Mouse (Mus musculus) kidney, adult 18-20 months (tissue): ENCODE results near the gene Mta1.

Source experiments
- DNase-seq: peaks from one replicate; pipeline ENCODE4 v3.0.0; 2021

The Mta1 gene

DNA sequence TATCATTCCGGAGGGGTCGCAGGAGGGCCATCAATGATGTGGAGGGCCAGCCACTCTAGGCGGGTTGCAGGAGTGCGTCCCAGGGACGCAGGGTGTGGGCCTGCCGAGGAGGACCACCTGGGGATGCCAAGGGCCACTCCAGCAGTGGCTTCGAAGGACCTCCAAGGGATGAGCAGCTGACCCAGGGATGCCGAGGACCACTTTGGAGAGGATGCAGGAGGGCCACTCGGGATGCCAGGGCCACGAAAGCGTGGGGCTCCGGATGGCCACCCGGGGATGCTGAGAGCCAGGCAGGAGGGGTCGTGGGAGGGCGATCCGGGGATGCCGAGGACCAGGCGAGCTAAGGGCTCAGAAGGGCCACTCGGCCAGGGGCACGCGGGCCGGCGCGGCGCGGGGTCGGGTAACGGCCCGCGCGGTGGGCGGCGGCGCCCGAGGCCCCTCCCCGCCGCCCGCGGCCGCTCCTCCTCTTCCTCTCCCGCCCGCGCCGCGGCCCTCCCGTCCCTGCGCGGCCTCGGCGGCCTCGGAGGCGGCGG is at the start of gene Mta1:
TSS of gene Mta1 (plus strand) at position 530 of the 533 bp plus-strand sequence.
- peak; percentile 46 for DNase-seq

DNA sequence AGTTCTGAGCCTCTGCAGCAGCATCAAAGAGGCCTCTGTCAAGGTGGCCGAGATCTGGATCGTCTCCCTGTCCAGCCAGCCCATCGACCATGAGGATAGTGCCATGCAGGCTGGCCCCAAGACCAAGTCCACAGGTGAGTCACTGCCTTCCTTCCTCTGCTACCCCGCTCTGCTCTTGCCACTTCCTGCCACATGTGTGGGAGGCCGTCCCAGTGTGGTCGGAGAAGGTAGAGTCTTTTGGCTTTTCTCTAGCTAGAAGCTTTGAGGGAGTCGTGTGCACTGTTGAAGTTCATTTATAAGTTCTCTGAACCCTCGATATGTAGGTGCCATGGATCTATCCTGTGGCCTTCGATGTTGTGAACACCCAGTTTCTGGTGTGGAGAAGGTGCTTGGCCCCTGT is 48.2 kb upstream of the Mta1 start:
- no peak for DNase-seq

DNA sequence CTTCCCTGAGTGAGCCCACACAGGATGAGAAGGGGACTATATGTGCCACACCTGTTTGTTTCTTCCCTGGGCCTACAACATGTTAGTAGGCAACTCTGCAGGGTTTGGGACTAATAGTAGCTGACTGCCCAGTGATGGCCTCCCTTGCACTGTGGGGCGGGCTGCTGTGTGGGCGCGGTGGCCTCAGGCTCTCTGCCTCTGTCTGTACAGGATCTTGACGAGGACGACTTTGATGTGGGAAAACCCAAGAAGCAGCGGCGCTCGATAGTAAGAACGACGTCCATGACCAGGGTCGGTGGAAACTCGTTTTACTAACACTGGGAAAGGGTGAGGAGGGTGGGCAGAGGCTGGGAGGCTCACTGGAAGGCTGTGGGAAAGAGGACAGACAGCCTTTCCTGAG is 47.4 kb upstream of the Mta1 start:
- no peak for DNase-seq

DNA sequence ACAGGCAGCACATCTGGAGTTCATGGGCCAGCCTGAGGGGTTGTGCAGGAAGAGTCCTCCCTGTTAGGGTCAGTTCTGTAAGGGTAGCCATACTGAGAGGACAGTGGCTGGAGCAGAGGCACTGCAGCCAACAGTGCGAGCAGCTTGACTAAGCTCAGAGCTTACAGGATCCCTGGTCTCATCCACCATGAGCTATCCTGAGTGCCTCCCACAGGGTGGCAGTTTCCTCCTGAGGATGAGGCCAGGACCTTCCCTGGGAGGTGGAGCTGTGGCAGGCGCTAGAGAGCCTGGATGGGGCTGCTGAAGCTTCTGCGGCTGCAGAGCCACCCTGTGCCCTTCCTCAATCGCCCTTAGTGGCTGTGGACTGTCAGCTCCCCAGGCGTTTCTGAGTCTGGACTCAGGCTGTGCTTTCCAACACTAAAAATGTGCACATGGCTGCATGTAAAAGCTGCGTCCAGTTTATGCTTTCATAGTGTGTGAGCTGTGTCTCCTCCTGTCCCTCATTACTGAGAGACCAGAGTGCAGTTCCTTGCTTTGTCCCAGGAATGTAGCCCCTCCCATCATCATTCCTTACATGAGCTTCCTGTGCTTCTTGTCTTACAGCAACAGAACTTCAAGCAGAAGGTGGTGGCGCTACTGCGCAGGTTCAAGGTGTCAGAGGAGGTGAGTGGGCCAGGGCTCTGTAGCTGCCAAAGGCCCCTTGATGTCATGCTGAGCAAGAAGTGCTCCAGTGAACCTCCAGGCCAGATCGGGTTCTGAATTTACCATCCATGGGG is 46.3 kb upstream of the Mta1 start:
- DNase-seq: peak; percentile 21

DNA sequence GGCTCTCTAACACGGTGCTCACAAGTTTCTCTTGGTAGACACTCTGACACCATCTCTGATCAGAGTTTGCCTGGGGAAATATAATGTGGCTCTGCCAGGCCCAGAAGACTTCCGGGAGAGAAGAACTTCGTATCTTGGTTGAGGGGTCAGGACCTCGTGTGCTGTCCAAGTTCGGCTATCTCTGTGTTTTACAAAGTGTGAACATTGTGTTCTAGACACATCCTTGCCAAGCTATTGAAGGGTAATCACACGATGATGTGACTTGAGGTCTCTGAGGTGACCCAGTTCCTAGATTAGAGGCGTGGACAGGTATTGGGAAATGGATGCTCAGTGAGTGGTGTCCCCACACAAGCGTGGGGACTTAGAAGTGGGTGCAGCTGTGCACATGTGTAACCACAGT is 42.0 kb upstream of the Mta1 start:
- DNase-seq: no peak

DNA sequence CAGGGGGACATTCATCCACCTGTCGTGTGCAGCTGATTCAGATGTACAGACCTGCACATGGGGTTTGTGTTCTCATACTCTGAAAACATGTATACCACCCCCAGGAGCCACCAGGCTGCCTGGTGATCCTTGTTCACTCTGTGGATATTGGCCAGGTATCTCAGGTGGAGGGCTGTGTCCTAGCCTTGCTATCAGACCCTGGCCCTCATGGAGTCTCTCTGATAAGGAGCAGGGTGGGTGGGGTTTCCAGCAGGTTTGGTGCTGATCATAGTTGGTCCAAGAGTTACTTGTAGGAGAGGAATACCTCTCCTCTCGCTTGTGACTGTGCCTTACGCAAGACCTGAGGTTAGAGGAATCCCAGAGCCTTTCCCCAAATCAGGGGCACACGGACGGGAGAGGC is 37.9 kb upstream of the Mta1 start:
- DNase-seq: no peak

DNA sequence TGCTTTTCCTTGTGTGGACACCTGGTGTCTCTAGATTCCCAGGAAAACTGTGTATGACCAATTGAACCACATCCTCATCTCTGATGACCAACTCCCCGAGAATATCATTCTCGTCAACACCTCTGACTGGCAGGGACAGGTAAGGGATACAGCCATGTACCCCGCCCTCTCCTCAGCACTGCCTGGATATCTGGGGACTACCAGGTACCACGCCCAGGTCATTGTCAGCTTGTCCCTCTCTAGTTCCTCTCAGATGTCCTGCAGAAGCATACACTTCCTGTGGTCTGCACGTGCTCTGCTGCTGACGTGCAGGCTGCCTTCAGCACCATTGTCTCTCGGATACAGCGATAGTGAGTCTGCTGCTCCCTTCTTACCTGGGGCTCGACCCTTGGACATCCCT is 36.5 kb upstream of the Mta1 start:
- DNase-seq: no peak

DNA sequence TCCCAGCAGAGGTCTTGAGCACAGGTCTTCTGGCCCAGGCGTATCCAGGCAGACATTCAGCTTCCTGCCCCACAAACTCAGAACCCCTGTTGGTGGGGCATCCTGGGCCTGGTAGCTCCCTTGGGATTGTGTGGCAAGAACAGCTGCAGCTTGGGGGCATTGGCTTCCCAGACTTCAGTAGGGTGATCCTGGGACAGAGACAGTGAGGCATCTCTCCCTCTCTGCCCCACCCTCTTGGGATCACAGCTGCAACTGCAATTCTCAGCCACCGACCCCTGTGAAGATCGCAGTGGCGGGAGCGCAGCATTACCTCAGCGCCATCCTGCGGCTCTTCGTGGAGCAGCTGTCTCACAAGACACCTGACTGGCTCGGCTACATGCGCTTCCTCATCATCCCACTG is 35.9 kb upstream of the Mta1 start:
- no peak for DNase-seq

DNA sequence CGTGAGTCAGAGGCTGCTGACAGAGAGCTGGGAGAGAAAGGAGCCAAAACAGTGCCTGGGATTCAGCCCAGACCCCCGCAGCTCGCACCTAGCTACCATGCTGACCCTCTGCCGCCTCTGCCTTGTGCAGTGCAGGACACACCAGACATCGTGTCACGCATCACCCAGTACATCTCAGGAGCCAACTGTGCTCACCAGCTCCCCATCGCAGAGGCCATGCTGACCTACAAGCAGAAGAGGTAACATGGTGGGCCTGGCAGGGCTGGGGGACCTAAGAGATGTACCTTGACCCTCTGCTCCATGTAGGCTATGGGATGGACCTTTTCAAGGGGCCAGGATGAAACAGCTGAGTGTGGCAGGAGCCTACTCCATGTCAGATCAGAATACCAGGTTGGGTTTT is 34.4 kb upstream of the Mta1 start:
- no peak for DNase-seq

DNA sequence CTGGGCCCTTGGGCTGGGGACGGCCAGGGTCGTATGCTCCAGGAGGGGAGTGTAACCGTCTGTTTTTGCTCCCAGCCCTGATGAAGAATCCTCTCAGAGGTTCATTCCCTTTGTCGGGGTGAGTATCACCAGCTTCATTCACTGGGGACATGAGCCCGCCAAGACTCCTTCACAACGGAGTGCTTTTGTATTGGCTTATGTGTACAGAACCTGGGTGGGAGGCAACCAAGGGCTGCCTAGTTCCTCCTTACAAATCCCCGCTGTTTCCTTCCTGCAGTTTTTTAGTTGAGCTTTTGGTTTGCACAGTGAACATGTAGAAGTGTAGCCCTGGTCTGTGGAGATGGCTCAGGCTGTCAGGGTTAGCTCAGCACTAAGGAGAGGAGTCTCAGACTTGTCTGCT is 30.1 kb upstream of the Mta1 start:
- no peak for DNase-seq

DNA sequence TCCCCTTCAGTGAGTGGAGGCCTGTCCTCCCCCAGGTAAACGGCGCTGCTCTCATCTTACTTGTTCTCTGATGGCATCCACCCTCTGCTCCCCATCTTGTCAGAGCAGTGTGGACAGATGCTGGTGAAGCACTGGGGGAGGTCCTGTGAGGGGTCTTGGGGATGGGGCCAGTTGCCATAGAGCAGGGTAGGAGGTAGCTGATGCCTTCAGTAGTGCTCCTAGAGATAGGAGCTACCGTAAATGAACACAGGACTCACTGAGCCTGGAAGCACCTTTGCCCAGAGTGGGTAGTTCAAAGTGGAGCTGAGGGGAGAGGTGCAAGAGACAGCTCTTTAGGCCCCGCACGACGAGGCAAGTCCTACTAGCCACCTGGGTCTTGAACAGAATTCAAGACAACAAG is 28.7 kb upstream of the Mta1 start:
- DNase-seq: no peak

DNA sequence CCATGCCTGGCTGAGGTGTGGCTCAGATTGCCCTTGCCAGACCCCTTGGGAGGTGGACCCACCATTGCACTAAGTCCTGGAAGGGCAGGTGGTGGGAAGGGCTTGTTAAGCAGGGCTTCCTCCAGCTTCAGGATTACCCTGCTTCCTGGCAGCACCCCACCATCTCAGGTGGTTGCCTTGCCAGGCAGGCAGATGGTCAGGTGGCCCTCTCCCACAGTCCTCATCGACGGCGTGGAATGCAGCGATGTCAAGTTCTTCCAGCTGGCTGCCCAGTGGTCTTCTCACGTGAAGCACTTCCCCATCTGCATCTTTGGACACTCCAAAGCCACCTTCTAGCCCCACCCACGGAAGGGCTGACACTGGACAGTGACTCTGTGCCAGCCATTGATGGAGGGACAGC is 26.8 kb upstream of the Mta1 start:
- no peak for DNase-seq

DNA sequence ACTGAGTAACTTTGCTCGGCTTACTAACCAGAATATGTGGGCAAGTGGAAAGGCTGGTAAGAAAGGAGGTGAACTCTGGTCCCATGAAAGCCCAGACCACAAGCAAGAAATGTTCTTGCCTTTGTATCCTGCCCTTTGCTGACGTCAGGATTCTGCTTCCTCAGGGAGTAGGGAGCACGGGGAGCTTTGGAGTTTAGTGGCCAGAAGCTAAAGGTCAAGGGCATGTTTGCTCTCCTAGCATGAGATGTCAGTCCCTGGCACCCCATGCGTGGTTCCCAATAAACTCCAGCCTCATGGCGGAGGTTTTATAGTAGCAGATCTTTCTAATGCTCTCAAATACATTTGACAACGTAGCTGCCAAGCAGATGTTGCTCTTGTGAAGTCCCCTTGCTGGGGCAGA is 26.3 kb upstream of the Mta1 start:
- DNase-seq: no peak

DNA sequence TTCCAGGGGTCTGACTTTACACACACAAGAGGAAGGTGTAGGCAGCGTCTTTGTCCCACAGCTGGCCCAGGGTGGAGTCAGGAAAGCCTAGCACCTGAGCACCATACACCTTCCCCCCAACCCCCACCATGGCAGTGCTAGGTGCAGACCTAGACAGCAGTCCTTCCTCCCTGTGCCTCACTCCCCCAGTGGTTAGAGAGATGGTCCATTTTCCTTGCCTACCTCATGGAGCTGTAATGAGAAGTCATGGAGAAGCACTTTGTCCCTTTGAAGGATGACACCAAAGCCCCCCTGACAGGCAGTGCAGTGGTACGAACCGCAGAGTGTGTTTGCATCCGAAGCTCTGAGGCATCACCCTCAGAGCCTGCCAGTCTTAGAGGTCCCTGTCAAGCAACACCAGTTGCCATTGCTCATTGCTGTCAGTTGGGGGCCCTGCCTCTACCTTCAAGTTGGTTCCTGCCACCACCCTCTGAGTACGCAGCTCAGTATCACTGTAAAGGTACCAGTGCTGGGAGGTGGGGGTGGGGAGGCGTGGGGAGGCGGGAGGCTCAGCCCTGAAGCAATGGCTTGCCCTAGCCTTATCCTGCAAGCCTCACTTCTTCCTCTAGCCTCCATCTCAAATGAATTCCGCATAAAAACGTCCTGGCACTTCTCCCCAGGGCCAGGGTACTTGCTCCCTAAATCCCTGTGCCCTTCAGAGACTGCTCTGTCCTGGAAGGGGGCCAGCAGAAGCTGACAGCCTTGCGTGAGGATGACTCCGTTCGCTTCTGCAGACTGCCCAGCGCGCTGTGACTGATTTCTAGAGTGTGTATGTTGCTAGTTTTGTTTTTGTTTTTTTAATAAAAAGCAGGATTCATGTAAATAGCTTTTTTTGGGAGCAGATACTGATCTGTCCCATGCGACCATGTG is 24.4 kb upstream of the Mta1 start:
- no peak for DNase-seq

DNA sequence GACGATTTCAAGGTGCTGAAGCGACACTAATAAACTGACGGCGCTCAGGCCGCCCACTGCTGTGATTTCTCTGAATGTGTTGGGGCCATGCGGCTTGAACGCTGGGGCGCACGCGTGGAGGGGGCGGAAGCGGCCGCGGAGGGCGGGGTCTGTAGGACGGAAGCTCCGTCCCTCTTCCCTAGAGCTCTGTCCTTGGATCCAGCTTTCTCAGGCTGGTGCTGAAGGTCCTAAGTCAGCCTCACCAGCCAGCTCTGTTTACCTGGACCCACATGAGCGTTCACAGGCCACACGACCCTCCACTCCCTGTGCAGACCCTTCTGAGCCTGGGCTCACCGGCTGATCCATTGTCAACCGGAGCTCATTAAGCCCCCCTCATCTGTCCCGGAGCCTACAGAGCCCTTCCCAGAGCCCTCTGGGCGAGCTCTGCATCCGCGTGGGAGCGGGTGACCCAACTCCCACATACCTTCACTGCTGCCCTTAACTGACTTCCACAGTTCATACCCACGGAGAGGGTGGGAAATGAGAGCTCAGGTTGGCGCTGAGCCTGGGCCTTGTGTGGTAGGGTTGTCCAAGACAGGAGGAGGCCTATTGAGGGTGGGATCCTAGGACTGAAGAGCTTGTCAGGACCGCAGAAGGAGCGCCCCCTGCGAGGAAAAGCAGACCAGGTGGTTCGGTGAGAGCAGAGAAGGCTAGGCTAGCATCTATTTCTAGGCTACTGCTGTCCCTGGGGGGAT is 23.6 kb upstream of the Mta1 start, which contains the start of gene Tex22:
TSS of gene Tex22 (plus strand) at position 174 of the 734 bp plus-strand sequence.
- peak; percentile 89 for DNase-seq

DNA sequence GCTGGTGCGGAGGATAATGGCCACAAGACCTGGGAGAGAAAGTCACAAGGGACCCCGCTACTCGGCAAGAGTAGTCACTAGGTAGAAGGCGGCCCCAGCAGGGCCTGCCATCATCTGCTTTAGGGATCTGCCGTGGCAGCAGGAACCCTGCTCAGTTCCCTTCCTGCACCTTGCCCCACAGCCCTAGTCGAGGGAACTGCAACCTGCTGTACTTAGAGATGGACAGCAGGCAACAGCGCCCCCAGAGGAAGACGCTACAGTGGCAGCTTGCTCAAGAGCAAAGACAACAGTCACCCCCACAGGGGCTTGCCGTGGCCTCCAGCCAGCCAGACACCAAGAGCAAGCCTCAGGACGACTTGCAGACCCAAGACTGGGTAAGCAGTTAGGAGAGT is 23.0 kb upstream of the Mta1 start:
- DNase-seq: peak; percentile 88

DNA sequence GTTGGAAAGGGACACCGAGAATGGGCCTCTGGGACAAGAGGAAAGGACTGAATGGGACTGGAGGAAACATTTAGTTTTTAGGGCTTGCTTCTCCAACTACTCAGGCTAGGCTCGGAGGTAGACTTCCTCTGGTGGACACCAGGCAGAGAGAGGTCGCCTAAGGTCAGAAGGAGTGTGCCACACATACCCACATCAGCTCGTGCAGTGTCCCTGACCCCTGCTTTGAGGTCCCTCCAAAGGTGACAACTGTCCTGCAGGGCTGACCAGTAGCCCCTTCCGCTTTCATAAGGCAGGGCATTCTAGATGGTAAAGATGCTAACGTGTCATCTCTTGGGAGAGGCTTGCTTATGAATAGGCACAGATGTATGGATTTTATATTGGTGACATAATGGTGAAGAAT is 22.6 kb upstream of the Mta1 start:
- DNase-seq: no peak

DNA sequence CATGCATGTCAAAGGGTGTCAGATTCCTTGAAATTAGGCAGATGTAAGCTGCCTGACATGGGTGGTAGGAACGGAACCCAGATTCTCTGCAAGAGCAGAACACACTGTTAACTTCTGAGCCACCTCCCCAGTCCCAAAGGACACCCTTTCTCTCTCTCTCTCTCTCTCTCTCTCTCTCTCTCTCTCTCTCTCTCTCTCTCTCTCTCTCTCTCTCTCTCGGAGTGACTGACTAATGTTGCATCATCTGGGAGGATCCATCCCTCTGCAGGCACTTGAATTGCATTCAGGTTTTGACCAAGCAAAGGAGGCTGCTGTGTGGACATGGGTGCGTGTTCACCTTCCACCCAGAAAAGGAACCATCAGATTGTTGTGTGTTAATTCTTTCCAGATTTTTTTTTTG is 10.8 kb upstream of the Mta1 start:
- DNase-seq: no peak

DNA sequence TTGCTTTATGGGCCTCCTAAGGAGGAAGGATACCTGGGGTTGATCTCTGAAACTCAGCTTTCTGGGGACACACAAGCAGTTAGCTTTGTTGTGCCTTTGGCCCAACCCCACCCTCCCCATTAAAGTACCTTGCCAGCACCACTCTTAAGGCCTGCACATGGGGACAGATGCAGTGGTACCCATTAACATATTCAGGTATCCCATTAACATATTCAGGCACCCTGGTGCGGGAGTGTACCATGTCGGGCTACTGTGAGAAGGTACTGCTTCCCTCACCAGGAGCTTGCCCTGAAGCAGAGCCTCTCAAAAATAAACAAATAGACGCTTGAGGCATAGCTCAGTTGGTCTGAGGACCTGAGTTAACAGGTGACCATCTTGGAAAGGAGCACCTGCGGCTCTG is 10.1 kb upstream of the Mta1 start:
- DNase-seq: no peak

DNA sequence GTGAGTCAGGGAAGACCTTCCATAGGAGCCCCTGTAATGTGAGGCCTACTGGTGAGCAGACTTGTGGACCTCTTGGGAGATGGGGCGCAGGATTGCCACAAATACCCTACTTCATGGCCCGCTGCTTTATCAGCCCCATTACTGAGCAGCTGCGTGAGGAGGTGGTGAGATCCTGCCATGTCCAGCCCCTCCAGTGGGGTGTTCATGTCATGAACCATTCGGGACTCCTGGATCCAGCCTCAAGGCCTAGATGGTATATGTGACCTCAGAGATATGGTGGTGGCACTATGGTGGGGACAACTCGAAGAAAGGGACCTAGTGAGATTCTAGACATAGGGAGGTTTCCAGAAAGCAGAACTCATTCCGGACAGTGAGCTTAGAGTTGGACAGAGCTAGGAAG is 9.0 kb upstream of the Mta1 start:
- DNase-seq: no peak

DNA sequence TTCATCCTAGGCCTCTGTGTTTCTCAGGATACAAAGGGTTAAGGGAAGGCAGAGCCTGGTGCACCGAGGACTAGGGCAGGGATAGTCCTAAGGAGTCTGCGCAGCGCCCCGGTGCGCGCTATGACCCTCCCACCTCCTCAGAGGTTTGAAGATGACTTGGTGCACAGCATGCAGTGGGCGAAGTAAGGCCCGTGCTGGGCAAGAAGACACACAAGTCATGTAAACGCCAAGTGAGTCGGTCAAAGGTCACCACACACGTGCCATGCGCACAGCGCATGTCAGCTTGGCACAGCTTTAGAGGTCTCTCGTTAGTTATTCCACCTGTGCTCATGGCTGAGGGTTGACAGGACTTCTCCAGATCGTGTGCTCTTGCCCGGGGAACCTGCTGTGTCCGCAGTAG is 8.0 kb upstream of the Mta1 start:
- peak; percentile 55 for DNase-seq

DNA sequence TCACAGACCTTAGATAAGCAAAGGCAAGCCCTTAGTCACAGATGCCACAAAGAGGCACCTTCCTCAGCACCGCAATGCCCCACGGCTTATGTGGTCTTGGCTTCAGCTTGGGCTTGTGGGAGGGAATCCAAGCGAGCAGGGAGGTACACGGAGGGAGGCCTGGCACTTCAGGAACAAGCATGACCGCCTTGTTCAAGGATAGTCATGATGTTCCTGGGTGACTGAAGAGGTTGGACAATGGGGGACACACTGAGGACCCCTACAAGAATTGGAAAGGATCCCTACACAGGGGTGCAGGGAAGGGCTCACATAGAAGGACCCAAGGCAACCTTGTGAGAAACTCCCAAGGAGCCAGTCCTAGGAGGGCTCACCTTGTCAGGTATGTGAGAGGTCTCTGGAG is 1.0 kb upstream of the Mta1 start:
- no peak for DNase-seq

DNA sequence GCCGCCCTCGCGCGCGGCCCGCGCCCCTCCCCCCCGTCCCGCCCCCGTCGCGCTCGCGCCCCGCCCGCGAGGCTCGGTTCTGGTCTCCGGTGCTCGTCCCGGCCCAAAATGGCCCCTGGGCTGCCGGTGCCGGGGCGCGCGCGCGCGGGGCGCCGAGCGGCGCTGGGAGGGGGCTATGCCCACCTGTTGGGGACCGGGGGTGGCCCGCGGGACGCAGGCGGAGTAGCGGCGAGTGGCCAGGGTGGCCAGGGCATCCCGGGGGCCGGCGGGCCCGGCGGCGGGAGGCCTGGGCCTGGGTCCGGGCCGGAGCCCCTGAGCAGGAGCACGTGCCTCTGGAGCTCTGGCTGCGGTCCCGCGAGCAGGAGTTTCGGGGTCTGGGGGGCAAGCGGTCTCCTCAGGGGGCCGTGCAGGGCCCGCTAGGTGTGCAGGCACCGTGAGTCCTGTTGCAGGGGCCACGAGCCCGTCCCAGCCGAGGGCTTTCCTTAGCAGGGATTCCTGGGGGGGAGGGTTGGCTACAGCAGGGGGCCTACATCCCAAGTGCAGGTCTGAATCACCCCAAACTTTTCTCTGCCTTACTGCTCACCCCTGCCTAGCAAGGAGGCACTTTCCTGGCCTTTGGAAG is 563 bp downstream of the Mta1 start:
- DNase-seq: peak; percentile 39
